Mouse (Mus musculus): ENCODE measurements at regions not wholly inside any gene's neighbourhood (a gene's known extent, or its start where the extent isn't known, plus 50 kb on each side); places are given as distances from the start of the nearest gene placed in this dataset.

GRCm38 (mm10) chr1:164603433-164603832 is 145.3 kb upstream of the Atp1b1 start:
- peak; percentile 29 for TF ChIP-seq CTCF (IDR thresholded peaks at IDR 0.05; ENCODE audit: low read depth, low read length)
- no peak for TF ChIP-seq POLR2A (IDR thresholded peaks at IDR 0.05; ENCODE audit: insufficient read depth, low read length)
- TF ChIP-seq EP300 (IDR thresholded peaks at IDR 0.05; ENCODE audit: insufficient read depth, low read depth, low read length): no peak

Data from ES-Bruce4 (cell line).